Mouse (Mus musculus) CH12.LX (cell line): ENCODE data around the gene Gna12. TPM values are rescaled to one million over a fixed set of nuclear protein-coding genes. Genes with fewer than 3 reads are reported as not detected.

Experiments used
- DNase-seq: peaks from one replicate; pipeline ENCODE4 v3.0.0-alpha.2; 2013; ENCODE audit errors: extremely low read depth
- H3K27ac ChIP-seq: 2 replicates; pipeline ENCODE4 v1.5.1; 2012; ENCODE audit warnings: low read depth, mild to moderate bottlenecking, control low read depth, moderate library complexity; ENCODE audit not compliant: insufficient read depth
- H3K27me3 ChIP-seq: replicated peaks from 2 replicates; pipeline ENCODE3; 2012; ENCODE audit warnings: inconsistent platforms
- H3K36me3 ChIP-seq, 2 experiments: replicated peaks in 1 of 2; 2 replicates each; pipeline versions ENCODE3 to v1.6.1; 2012; ENCODE audit warnings: inconsistent platforms in 1 of 2, low read length in 1 of 2, mild to moderate bottlenecking in 1 of 2, mixed read lengths in 1 of 2, moderate library complexity in 1 of 2; ENCODE audit not compliant: control insufficient read depth in 1 of 2, insufficient read depth in 1 of 2
- H3K4me1 ChIP-seq, 2 experiments: 2 replicates each; pipeline ENCODE4 v1.6.1; 2012; ENCODE audit warnings: inconsistent platforms in 1 of 2, moderate library complexity in 1 of 2; ENCODE audit not compliant: insufficient read depth in 2 of 2, control insufficient read depth in 1 of 2
- H3K4me2 ChIP-seq: 2 replicates; pipeline ENCODE4 v1.6.1; 2012; ENCODE audit warnings: low read depth, mild to moderate bottlenecking, control low read depth; ENCODE audit not compliant: poor library complexity, insufficient read depth, severe bottlenecking
- H3K4me3 ChIP-seq, 3 experiments: fragments of 150-350 bp in 1 of 3; sonication (generic) in 1 of 3; replicated peaks in 1 of 3; 2 replicates each; pipeline versions ENCODE3 to v1.5.1; 2011 to 2012; ENCODE audit warnings: low read depth in 2 of 3, low read length in 2 of 3, mild to moderate bottlenecking in 2 of 3, moderate library complexity in 2 of 3, control low read depth in 1 of 3, improper control_type of control experiment in 1 of 3, inconsistent platforms in 1 of 3, mixed read lengths in 1 of 3; ENCODE audit not compliant: poor library complexity in 1 of 3
- H3K79me2 ChIP-seq: replicated peaks from 2 replicates; pipeline ENCODE4 v1.6.1; 2012; ENCODE audit warnings: mild to moderate bottlenecking, moderate library complexity; ENCODE audit not compliant: control insufficient read depth, poor library complexity, insufficient read depth, severe bottlenecking; ENCODE audit errors: extremely low read depth
- H3K9ac ChIP-seq: 2 replicates; pipeline ENCODE4 v1.6.1; 2012; ENCODE audit warnings: low read depth, mild to moderate bottlenecking, control low read depth, moderate library complexity; ENCODE audit not compliant: insufficient read depth
- H3K9me3 ChIP-seq: replicated peaks from 2 replicates; pipeline ENCODE3; 2012; ENCODE audit warnings: low read length, inconsistent platforms, mixed read lengths
- BHLHE40 ChIP-seq: IDR thresholded peaks from 2 replicates; pipeline ENCODE4 v1.6.1; 2011; ENCODE audit warnings: mild to moderate bottlenecking, low read depth, low read length, improper control_type of control experiment
- CHD2 ChIP-seq: IDR thresholded peaks from 2 replicates; pipeline ENCODE4 v1.6.1; 2011; ENCODE audit warnings: low read length, improper control_type of control experiment
- ETS1 ChIP-seq: conservative IDR thresholded peaks from 2 replicates; pipeline ENCODE4 v1.6.1; 2012; ENCODE audit warnings: low read depth, mild to moderate bottlenecking, inconsistent platforms, low read length, improper control_type of control experiment, moderate library complexity
- GABPA ChIP-seq: IDR thresholded peaks from 2 replicates; pipeline ENCODE4 v1.6.1; 2012; ENCODE audit warnings: low read depth, low read length, improper control_type of control experiment, inconsistent platforms; ENCODE audit not compliant: insufficient replicate concordance
- HCFC1 ChIP-seq: IDR thresholded peaks from 2 replicates; pipeline ENCODE4 v1.6.1; 2012; ENCODE audit warnings: low read depth, mild to moderate bottlenecking, inconsistent platforms, low read length, improper control_type of control experiment
- MXI1 ChIP-seq: IDR thresholded peaks from 2 replicates; pipeline ENCODE4 v1.6.1; 2011; ENCODE audit warnings: mild to moderate bottlenecking, low read depth, low read length, improper control_type of control experiment
- MYC ChIP-seq: IDR thresholded peaks from 2 replicates; pipeline ENCODE4 v1.6.1; 2011; ENCODE audit warnings: low read depth, mild to moderate bottlenecking, improper control_type of control experiment, low read length
- NELFE ChIP-seq: IDR thresholded peaks from 2 replicates; pipeline ENCODE4 v1.6.1; 2011; ENCODE audit warnings: low read depth, low read length, improper control_type of control experiment
- NRF1 ChIP-seq: IDR thresholded peaks from 2 replicates; pipeline ENCODE4 v1.6.1; 2014; ENCODE audit warnings: low read depth, mild to moderate bottlenecking, inconsistent platforms, low read length, improper control_type of control experiment, moderate library complexity
- PAX5 ChIP-seq: IDR thresholded peaks from 2 replicates; pipeline ENCODE4 v1.6.1; 2012; ENCODE audit warnings: low read length, inconsistent platforms, mixed read lengths
- POLR2A ChIP-seq: IDR thresholded peaks from 2 replicates; pipeline ENCODE4 v1.6.1; 2011; ENCODE audit warnings: low read depth, mild to moderate bottlenecking, improper control_type of control experiment, low read length
- POLR2AphosphoS2 ChIP-seq: IDR thresholded peaks from 2 replicates; pipeline ENCODE4 v1.6.1; 2011; ENCODE audit warnings: low read depth, low read length, improper control_type of control experiment
- RAD21 ChIP-seq: IDR thresholded peaks from 2 replicates; pipeline ENCODE4 v1.6.1; 2011; ENCODE audit warnings: low read depth, mild to moderate bottlenecking, low read length, improper control_type of control experiment, moderate library complexity
- SMC3 ChIP-seq: IDR thresholded peaks from 2 replicates; pipeline ENCODE4 v1.6.1; 2011; ENCODE audit warnings: low read depth, low read length, improper control_type of control experiment
- TCF12 ChIP-seq: IDR thresholded peaks from 2 replicates; pipeline ENCODE4 v1.6.1; 2014; ENCODE audit warnings: low read depth, mild to moderate bottlenecking, inconsistent platforms, low read length, improper control_type of control experiment
- USF2 ChIP-seq: conservative IDR thresholded peaks from 2 replicates; pipeline ENCODE4 v1.6.1; 2011; ENCODE audit warnings: low read depth, low read length, improper control_type of control experiment
- ZKSCAN1 ChIP-seq: IDR thresholded peaks from 2 replicates; pipeline ENCODE4 v1.6.1; 2012; ENCODE audit warnings: low read depth, inconsistent platforms, low read length, improper control_type of control experiment, borderline replicate concordance
- ZMIZ1 ChIP-seq: IDR thresholded peaks from 2 replicates; pipeline ENCODE4 v1.6.1; 2012; ENCODE audit warnings: low read depth, mild to moderate bottlenecking, inconsistent platforms, low read length, improper control_type of control experiment
- ZNF384 ChIP-seq: IDR thresholded peaks from 2 replicates; pipeline ENCODE4 v1.6.1; 2012; ENCODE audit warnings: low read depth, low read length, improper control_type of control experiment, inconsistent platforms
- dilution Hi-C: fragments of 300-500 bp; cut with MboI; formaldehyde crosslinking; loops from 2 replicates; pipeline ENCODE4 v1.14.3; 2020; ENCODE audit warnings: low sequenced_read_pairs; ENCODE audit not compliant: extremely low pct_unique_long_range_greater_than_20kb, extremely low pct_ligation_motif_present
- in situ Hi-C: fragments of 300-500 bp; cut with MboI; formaldehyde crosslinking; loops from 3 replicates; pipeline ENCODE4 v1.14.3; 2019; ENCODE audit warnings: low sequenced_read_pairs, low pct_ligation_motif_present, low pct_unique_long_range_greater_than_20kb, mixed read lengths
- polyA plus RNA-seq: library from polyadenylated mRNA; unstranded; fragments of >175 nt; gene quantifications from 2 replicates; pipeline ENCODE4 v1.2.1, GENCODE M21; 2012; ENCODE audit warnings: low read depth; ENCODE audit not compliant: insufficient read length
- total RNA-seq, 2 experiments: library from RNA; depleted of rRNA; stranded (reverse); fragments of 300-350 nt in 1 of 2; fragments of >200 nt in 1 of 2; gene quantifications; 2 replicates each; pipeline ENCODE4 v1.2.3; 2012 to 2014

Gna12 gene
- total and polyA plus RNA-seq, 3 experiments, result 11.5 to 15.8 (median 15.4) TPM

GRCm38 (mm10) chr5:140726062-140726839 is 104.0 kb downstream of the Gna12 start:
- peaks cover 1% of the 10 kb centered on the region for H3K27me3 ChIP-seq

GRCm38 (mm10) chr5:140723822-140724221 is 106.4 kb downstream of the Gna12 start, which contains the start of gene Amz1:
Amz1 (plus strand) TSS chr5:140724127.
- Histone ChIP-seq H3K4me2 (no peak within 1 kb of the TSS), H3K4me1 (no peaks in the 10 kb centered on the region), H3K36me3 (peaks cover 5 to 15% of the 10 kb centered on the region in 2 experiments), H3K79me2 (no peaks in the 10 kb centered on the region), H3K27ac (no peak within 1 kb of the TSS), H3K9me3 (no peaks in the 10 kb centered on the region), H3K4me3 (no peak within 1 kb of the TSS), H3K9ac (no peak within 1 kb of the TSS), H3K27me3 (peaks cover 1% of the 10 kb centered on the region)
- in situ Hi-C loops (no loop called here), dilution Hi-C loops (no loop called here)
- no peak for DNase-seq
- TF ChIP-seq TCF12, result no peak

More at GRCm38 (mm10) chr5:140726062-140726839, 104.0 kb downstream of the Gna12 start:
- Histone ChIP-seq H3K36me3 (no peaks in the 10 kb centered on the region), H3K4me2 (no peak overlapping the region), H3K9ac (no peak overlapping the region), H3K27ac (no peak overlapping the region), H3K4me1 (peaks cover 3 to 7% of the 10 kb centered on the region in 2 experiments; a peak in 2 of 4 replicates), H3K9me3 (no peaks in the 10 kb centered on the region), H3K4me3 (no peak overlapping the region), H3K79me2 (no peaks in the 10 kb centered on the region)
- dilution Hi-C loops (no loop called here), in situ Hi-C loops (no loop called here)
- TF ChIP-seq POLR2A (no peak), ZMIZ1 (no peak), NRF1 (no peak), USF2 (no peak), CHD2 (no peak), MXI1 (no peak), RAD21 (no peak), ETS1 (no peak), PAX5 (no peak), MYC (no peak), ZNF384 (no peak), POLR2AphosphoS2 (no peak), SMC3 (no peak), NELFE (no peak), HCFC1 (no peak), ZKSCAN1 (no peak), GABPA (no peak), BHLHE40 (no peak), TCF12 (no peak)
- no peak for DNase-seq
